Mouse (Mus musculus): ENCODE data around the gene Birc3. TPM values are rescaled to one million over a fixed set of nuclear protein-coding genes. Genes with fewer than 3 reads are reported as not detected.
"Not testable (repeated sequence)": the region's sequence is repeated elsewhere in the genome, so short reads cannot be mapped to it uniquely, and the experiment has no call there.

Gene Birc3
- polyA plus RNA-seq, 1 experiment from 2014 or later = 0.70 TPM

DNA sequence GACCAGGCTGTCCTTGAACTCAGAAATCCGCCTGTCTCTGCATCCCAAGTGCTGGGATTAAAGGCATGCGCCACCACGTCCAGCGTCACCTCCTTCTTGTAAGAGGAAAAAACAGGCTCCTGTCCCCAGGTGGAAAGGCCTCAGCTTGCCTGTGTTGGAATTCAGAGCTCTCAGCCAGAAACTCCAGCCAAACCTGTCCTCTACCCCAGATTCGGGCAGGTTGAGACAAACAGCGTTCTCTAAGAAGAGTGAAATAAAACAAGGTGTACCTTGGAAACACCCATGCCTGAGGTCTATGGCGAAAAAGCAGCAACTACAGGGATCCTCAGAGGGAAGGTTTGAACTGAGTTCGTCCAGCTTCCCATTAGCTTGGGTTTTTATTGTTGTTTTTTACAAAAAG is 28.0 kb upstream of the Birc3 start:
- WGBS = 97% methylated on average over 8 of the region's 8 CpGs
- H3K4me1 ChIP-seq (ENCODE audit: control insufficient read depth, insufficient read depth, low read length) = no peaks in the 10 kb centered on the region
- no peaks in the 10 kb centered on the region for H3K9me3 ChIP-seq (ENCODE audit: control insufficient read depth, low read length)
- H3K36me3 ChIP-seq (ENCODE audit: control insufficient read depth, insufficient read depth, low read length) = no peaks in the 10 kb centered on the region
- H3K27me3 ChIP-seq (ENCODE audit: control insufficient read depth, insufficient read depth, low read length) = no peaks in the 10 kb centered on the region
- H3K4me2 ChIP-seq (ENCODE audit: low read depth, low read length) = no peak overlapping the region
- H3K9ac ChIP-seq (replicated peaks; ENCODE audit: low read depth, low read length) = no peak overlapping the region
- no peak overlapping the region for H3K27ac ChIP-seq (ENCODE audit: low read depth, low read length)
- ATAC-seq (ENCODE audit: low read depth) = no peak
- H3K4me3 ChIP-seq (ENCODE audit: low read depth, low read length) = no peak overlapping the region

DNA sequence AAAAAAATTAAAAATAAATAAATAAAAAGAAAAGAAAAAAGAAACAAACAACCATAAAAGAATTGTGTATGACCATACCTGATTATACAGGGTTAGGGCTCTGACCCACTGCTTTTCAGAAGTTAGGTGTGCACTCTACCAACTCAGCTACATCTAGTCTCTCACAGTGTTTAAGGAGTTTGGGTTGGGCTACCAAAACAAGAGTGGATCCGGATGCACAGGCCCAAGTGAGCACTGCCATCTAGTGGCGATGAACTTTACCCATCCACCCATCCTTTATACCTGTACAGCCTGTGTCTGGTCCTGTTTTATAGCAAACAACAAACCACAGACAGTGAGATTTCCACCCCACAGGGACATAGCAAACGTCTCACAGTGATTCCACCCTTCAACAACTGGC is 24.5 kb upstream of the Birc3 start:
- H3K9me3 ChIP-seq (ENCODE audit: control insufficient read depth, low read length) = no peaks in the 10 kb centered on the region
- no peaks in the 10 kb centered on the region for H3K36me3 ChIP-seq (ENCODE audit: control insufficient read depth, insufficient read depth, low read length)
- ATAC-seq (ENCODE audit: low read depth) = peak; percentile 92
- no peak overlapping the region for H3K4me2 ChIP-seq (ENCODE audit: low read depth, low read length)
- no peak overlapping the region for H3K9ac ChIP-seq (replicated peaks; ENCODE audit: low read depth, low read length)
- H3K27me3 ChIP-seq (ENCODE audit: control insufficient read depth, insufficient read depth, low read length) = no peaks in the 10 kb centered on the region
- H3K27ac ChIP-seq (ENCODE audit: low read depth, low read length) = no peak overlapping the region
- WGBS = 5% methylated on average over 3 of the region's 3 CpGs
- H3K4me1 ChIP-seq (ENCODE audit: control insufficient read depth, insufficient read depth, low read length) = no peaks in the 10 kb centered on the region
- no peak overlapping the region for H3K4me3 ChIP-seq (ENCODE audit: low read depth, low read length)

GRCm38 (mm10) chr9:7891796-7892195 is 18.8 kb upstream of the Birc3 start:
- not testable (repeated sequence) for H3K9ac ChIP-seq (replicated peaks; ENCODE audit: low read depth, low read length); H3K27ac ChIP-seq (ENCODE audit: low read depth, low read length); ATAC-seq (ENCODE audit: low read depth); H3K9me3 ChIP-seq (ENCODE audit: control insufficient read depth, low read length); H3K36me3 ChIP-seq (ENCODE audit: control insufficient read depth, insufficient read depth, low read length); H3K4me2 ChIP-seq (ENCODE audit: low read depth, low read length); H3K4me1 ChIP-seq (ENCODE audit: control insufficient read depth, insufficient read depth, low read length); H3K27me3 ChIP-seq (ENCODE audit: control insufficient read depth, insufficient read depth, low read length); H3K4me3 ChIP-seq (ENCODE audit: low read depth, low read length)
- 93% methylated on average over 1 of the region's 1 CpGs for WGBS

- Histone ChIP-seq H3K9me3 (ENCODE audit: control insufficient read depth, low read length) (no peaks in the 10 kb centered on the region), H3K36me3 (ENCODE audit: control insufficient read depth, insufficient read depth, low read length) (no peaks in the 10 kb centered on the region), H3K4me3 (ENCODE audit: low read depth, low read length) (no peak overlapping the region), H3K9ac (replicated peaks; ENCODE audit: low read depth, low read length) (no peak overlapping the region), H3K4me1 (ENCODE audit: control insufficient read depth, insufficient read depth, low read length) (no peaks in the 10 kb centered on the region), H3K4me2 (ENCODE audit: low read depth, low read length) (no peak overlapping the region), H3K27me3 (ENCODE audit: control insufficient read depth, insufficient read depth, low read length) (no peaks in the 10 kb centered on the region), H3K27ac (ENCODE audit: low read depth, low read length) (no peak overlapping the region)
- WGBS = 91% methylated on average over 1 of the region's 1 CpGs
- no peak for ATAC-seq (ENCODE audit: low read depth)
Observed at GRCm38 (mm10) chr9:7891177-7891576, 18.2 kb upstream of the Birc3 start.

DNA sequence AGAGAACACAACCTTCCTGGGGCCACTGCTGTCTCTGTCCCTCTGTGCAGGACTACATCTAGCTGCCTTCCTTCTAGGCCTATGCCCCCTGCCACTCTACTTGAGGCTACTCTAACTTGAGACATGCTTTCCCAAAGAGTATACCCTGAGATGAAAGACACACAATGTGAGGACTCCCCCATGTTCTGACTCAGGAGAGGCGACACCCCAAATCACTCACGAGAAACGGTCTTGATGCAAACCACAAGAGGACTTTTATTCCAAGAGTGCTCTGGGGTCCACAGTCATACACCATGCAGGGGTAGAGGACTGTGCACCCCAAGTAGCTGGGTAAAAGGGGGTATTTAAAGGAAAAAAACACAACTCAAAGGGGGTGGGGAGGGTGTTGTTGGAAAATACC is 11.4 kb upstream of the Birc3 start:
- Histone ChIP-seq H3K27ac (ENCODE audit: low read depth, low read length) (no peak overlapping the region), H3K9me3 (ENCODE audit: control insufficient read depth, low read length) (no peaks in the 10 kb centered on the region), H3K27me3 (ENCODE audit: control insufficient read depth, insufficient read depth, low read length) (no peaks in the 10 kb centered on the region), H3K4me2 (ENCODE audit: low read depth, low read length) (no peak overlapping the region), H3K4me3 (ENCODE audit: low read depth, low read length) (no peak overlapping the region), H3K4me1 (ENCODE audit: control insufficient read depth, insufficient read depth, low read length) (no peaks in the 10 kb centered on the region), H3K9ac (replicated peaks; ENCODE audit: low read depth, low read length) (no peak overlapping the region), H3K36me3 (ENCODE audit: control insufficient read depth, insufficient read depth, low read length) (no peaks in the 10 kb centered on the region)
- ATAC-seq (ENCODE audit: low read depth) = no peak
- 99% methylated on average over 3 of the region's 3 CpGs for WGBS

- WGBS = 94% methylated on average over 1 of the region's 1 CpGs
- no peak overlapping the region for H3K9ac ChIP-seq (replicated peaks; ENCODE audit: low read depth, low read length)
- no peaks in the 10 kb centered on the region for H3K27me3 ChIP-seq (ENCODE audit: control insufficient read depth, insufficient read depth, low read length)
- H3K36me3 ChIP-seq (ENCODE audit: control insufficient read depth, insufficient read depth, low read length) = no peaks in the 10 kb centered on the region
- no peak overlapping the region for H3K4me3 ChIP-seq (ENCODE audit: low read depth, low read length)
- H3K4me1 ChIP-seq (ENCODE audit: control insufficient read depth, insufficient read depth, low read length) = no peaks in the 10 kb centered on the region
- no peaks in the 10 kb centered on the region for H3K9me3 ChIP-seq (ENCODE audit: control insufficient read depth, low read length)
- H3K27ac ChIP-seq (ENCODE audit: low read depth, low read length) = no peak overlapping the region
- H3K4me2 ChIP-seq (ENCODE audit: low read depth, low read length) = no peak overlapping the region
- no peak for ATAC-seq (ENCODE audit: low read depth)
Observed at GRCm38 (mm10) chr9:7882304-7882865, 9.4 kb upstream of the Birc3 start.

- no peak for ATAC-seq (ENCODE audit: low read depth)
- 95% methylated on average over 8 of the region's 8 CpGs for WGBS
- no peak overlapping the region for H3K27ac ChIP-seq (ENCODE audit: low read depth, low read length)
Observed at GRCm38 (mm10) chr9:7873511-7874211, 675 bp upstream of the Birc3 start.

DNA sequence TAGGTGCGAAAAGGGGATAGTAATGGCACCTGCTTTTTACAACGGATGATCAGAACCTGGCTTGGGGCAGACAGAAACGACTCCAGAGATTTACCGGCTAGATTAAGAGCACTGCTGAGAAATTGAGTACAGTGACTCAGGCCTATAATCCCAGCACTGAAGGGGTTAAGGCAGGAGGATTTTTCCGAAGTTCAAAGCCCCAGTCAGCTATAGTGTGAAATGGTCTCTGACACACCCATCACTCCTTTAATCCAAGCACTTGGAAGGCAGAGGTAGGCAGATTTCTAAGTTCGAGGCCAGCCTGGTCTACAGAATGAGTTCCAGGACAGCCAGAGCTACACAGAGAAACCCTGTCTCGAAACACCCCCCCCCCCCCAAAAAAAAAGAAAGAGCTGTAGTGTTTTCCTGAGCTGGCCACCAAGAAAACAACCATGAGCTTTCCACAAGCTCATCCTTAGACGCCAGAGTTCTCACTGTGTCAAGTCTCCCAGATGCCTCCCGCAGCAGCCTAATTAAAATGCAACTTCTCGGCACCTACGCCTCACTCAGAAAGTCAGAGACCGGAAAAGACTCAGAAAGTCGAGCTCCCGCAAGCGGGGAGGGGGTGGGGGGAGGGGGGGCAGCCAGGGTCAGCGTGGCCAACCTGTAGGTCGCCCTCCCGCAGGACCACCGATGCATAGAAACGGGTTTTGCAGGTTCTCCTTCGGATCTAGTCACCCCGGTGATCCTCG is 777 bp downstream of the Birc3 start:
- Histone ChIP-seq H3K27me3 (ENCODE audit: control insufficient read depth, insufficient read depth, low read length) (no peaks in the 10 kb centered on the region), H3K4me2 (ENCODE audit: low read depth, low read length) (peak overlapping the region; percentile 73), H3K9ac (replicated peaks; ENCODE audit: low read depth, low read length) (peak overlapping the region; percentile 54), H3K9me3 (ENCODE audit: control insufficient read depth, low read length) (no peaks in the 10 kb centered on the region), H3K36me3 (ENCODE audit: control insufficient read depth, insufficient read depth, low read length) (no peaks in the 10 kb centered on the region), H3K4me3 (ENCODE audit: low read depth, low read length) (peak overlapping the region; percentile 36), H3K27ac (ENCODE audit: low read depth, low read length) (no peak overlapping the region), H3K4me1 (ENCODE audit: control insufficient read depth, insufficient read depth, low read length) (peaks cover 3% of the 10 kb centered on the region; the same call in 1 of the 2 replicates)
- WGBS = 20% methylated on average over 22 of the region's 23 CpGs
- ATAC-seq (ENCODE audit: low read depth) = peak; percentile 50; the same call in 1 of the 2 replicates

More at GRCm38 (mm10) chr9:7873511-7874211, 675 bp upstream of the Birc3 start:
- Histone ChIP-seq H3K9me3 (ENCODE audit: control insufficient read depth, low read length) (no peaks in the 10 kb centered on the region), H3K4me1 (ENCODE audit: control insufficient read depth, insufficient read depth, low read length) (peaks cover 3% of the 10 kb centered on the region; the same call in 1 of the 2 replicates), H3K4me2 (ENCODE audit: low read depth, low read length) (no peak overlapping the region), H3K36me3 (ENCODE audit: control insufficient read depth, insufficient read depth, low read length) (no peaks in the 10 kb centered on the region), H3K9ac (replicated peaks; ENCODE audit: low read depth, low read length) (no peak overlapping the region), H3K4me3 (ENCODE audit: low read depth, low read length) (no peak overlapping the region), H3K27me3 (ENCODE audit: control insufficient read depth, insufficient read depth, low read length) (no peaks in the 10 kb centered on the region)
